Mouse (Mus musculus) left cerebral cortex, postnatal 10 days (tissue): ENCODE results near the gene Rpusd4. TPM values are rescaled to one million over a fixed set of nuclear protein-coding genes. Genes with fewer than 3 reads are reported as not detected.

ENCODE experiments used
- DNase-seq, 2 experiments: peaks; one replicate each; pipeline ENCODE4 v3.0.0; 2021 to 2022; ENCODE audit warnings: low spot score in 2 of 2, mixed read lengths in 1 of 2; ENCODE audit errors: extremely low spot score in 1 of 2
- intact Hi-C: fragments of 180-260 bp; cut with DNase I; formaldehyde crosslinking; loops from one replicate; pipeline ENCODE4 v1.15.1; 2025
- total RNA-seq, 2 experiments: library from RNA; stranded (reverse); gene quantifications; 2 replicates each; pipeline ENCODE4 v1.2.3; 2021

Gene Rpusd4
- total RNA-seq, 2 experiments from 2014 or later = 8.5 to 10.4 TPM

DNA sequence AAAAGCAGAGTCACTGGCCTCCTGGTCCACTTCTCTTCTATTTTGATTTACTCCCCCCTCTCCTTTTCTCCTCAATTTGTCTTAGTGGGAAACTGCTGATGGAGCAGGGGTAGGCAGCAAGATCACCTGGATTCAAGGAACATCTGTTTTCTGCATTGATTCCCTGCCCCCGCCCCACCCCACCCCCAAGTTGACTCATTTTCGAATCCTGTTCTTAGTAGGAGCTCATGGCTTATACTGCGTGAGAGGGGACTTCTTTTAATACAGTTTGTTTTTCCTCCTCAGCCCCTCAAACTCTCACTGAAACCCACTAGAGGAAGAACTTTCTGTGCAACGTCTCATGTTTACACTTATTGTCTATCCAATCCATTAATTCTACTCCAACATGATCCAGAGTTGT lies 56.3 kb downstream of the Rpusd4 start:
- intact Hi-C loops = no loop called here
- no peak for DNase-seq

DNA sequence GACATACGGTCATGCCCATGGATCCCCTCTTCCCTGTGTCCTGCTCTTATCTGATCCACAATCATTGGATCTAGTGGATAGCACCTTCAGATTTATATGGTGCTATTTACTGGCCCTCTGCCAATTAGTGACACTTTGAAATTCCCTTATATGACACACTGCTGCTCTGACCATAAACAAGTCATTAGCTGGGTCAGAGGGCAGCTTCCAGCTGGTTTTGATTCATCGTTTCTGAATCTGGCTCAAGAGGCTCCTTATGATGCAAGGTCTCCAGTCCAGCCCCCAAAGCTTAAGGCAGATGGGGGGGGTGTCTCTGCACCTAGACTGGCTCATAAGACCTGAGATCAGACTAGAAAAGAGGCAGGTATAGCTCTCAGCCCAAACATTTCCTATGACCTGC lies 56.9 kb downstream of the Rpusd4 start:
- no peak for DNase-seq
- intact Hi-C loops = no loop called here

- intact Hi-C loops = no loop called here
Measured at GRCm38 (mm10) chr9:35326644-35327263, 59.1 kb downstream of the Rpusd4 start.

More at GRCm38 (mm10) chr9:35326644-35327263, 59.1 kb downstream of the Rpusd4 start:
- DNase-seq = no peak

Other genes with a start within 250 kb of the Rpusd4 start
- gene St3gal4, start 148.6 kb upstream of the Rpusd4 start, total RNA-seq = 10 to 100 TPM; 26.8 to 27.2 TPM
- gene Dcps, start 91.8 kb upstream of the Rpusd4 start, total RNA-seq = 10 to 100 TPM; 17.6 to 18.5 TPM
- gene Srpr, start 67.7 kb upstream of the Rpusd4 start, total RNA-seq = 10 to 100 TPM; 54.4 to 61.0 TPM
- 1 to 10 TPM; 2.3 to 3.4 TPM for gene Tirap, start 67.6 kb upstream of the Rpusd4 start, total RNA-seq
- 10 to 100 TPM; 39.3 to 41.7 TPM for gene Foxred1, start 56.8 kb upstream of the Rpusd4 start, total RNA-seq
- 10 to 100 TPM; 20.5 to 23.7 TPM for gene Fam118b, start 60 bp upstream of the Rpusd4 start, total RNA-seq
- 10 to 100 TPM in 1 of 2 experiments, 1 to 10 TPM in 1; 7.8 to 10.5 TPM for gene Cdon, start 153.3 kb downstream of the Rpusd4 start, total RNA-seq